Mouse (Mus musculus) G1E-ER4 (cell line): ENCODE measurements around the gene Gm8247. TPM values are rescaled to one million over a fixed set of nuclear protein-coding genes. Genes with fewer than 3 reads are reported as not detected.
"Not testable (repeated sequence)": the region's sequence is repeated elsewhere in the genome, so short reads cannot be mapped to it uniquely, and the experiment has no call there.

Experiments
- GATA1 ChIP-seq: IDR thresholded peaks from one replicate; pipeline ENCODE4 v1.8.0; 2012; ENCODE audit warnings: low read length, inconsistent platforms
- polyA plus RNA-seq: library from polyadenylated mRNA; stranded (reverse); fragments of >175 nt; gene quantifications from 2 replicates; pipeline ENCODE4 v1.2.3, GENCODE M21; 2012

The Gm8247 gene
- polyA plus RNA-seq, result not detected in 2 replicates

- TF ChIP-seq GATA1, result not testable (repeated sequence)
Observed at GRCm38 (mm10) chr14:44582853-44583252, at the start of gene Gm8247. Gm8247 (plus strand) TSS chr14:44583153.

DNA sequence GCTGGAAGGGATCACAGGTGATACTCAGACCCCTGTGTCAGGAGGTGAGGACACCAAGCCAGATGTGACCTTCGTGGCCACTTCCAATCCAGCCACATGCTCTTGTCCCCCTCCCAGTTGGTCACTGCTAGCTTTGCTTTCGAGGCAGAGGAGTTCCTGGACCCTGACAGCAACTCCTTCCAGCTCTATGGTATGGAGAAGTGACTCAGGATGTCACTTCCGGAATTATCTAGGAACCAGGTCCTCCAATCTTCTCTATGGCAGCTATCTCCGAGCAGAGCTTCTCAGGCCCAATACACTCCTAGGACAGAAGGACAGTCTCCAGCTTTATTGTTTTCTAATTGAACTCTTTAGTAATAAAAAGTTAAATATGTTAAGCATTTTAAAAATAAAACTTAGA is 44.8 kb downstream of the Gm8247 start, which contains the start of gene Gm5624:
Gm5624 (minus strand) TSS at position 202 of the 400 bp plus-strand sequence.
- not testable (repeated sequence) for TF ChIP-seq GATA1

Other genes with a start within 250 kb of the Gm8247 start
- 0.05 TPM in 1 of 2 replicates, not detected in the other for gene Gm5930, start 244.6 kb upstream of the Gm8247 start, polyA plus RNA-seq
- not detected in 2 replicates for gene Gm8229, start 217.8 kb upstream of the Gm8247 start, polyA plus RNA-seq
- gene Gm3371, start 172.5 kb upstream of the Gm8247 start, polyA plus RNA-seq, result not detected in 2 replicates
- not detected in 2 replicates for gene Gm8232, start 149.5 kb upstream of the Gm8247 start, polyA plus RNA-seq
- gene BC061237, start 90.7 kb upstream of the Gm8247 start, polyA plus RNA-seq, result not detected in 2 replicates
- not detected in 2 replicates for gene Gm17093, start 64.9 kb upstream of the Gm8247 start, polyA plus RNA-seq
- 0.71 and 2.4 TPM in 2 replicates for gene Gm5624, start 44.8 kb downstream of the Gm8247 start, polyA plus RNA-seq
- gene Gm8257, start 123.3 kb downstream of the Gm8247 start, polyA plus RNA-seq, result 0.37 TPM in 1 of 2 replicates, not detected in the other
- gene Gm8267, start 167.2 kb downstream of the Gm8247 start, polyA plus RNA-seq, result not detected in 2 replicates